Mouse (Mus musculus) liver, postnatal 0 days (tissue): ENCODE data around the gene Errfi1.

Source experiments
- CTCF ChIP-seq: sonication (generic); IDR thresholded peaks from 2 replicates; pipeline ENCODE4 v1.5.1; 2016; ENCODE audit warnings: antibody characterized with exemption, low read depth
- EP300 ChIP-seq: IDR thresholded peaks from 2 replicates; pipeline ENCODE4 v1.6.1; 2016; ENCODE audit warnings: antibody characterized with exemption, low read depth, mild to moderate bottlenecking

DNA sequence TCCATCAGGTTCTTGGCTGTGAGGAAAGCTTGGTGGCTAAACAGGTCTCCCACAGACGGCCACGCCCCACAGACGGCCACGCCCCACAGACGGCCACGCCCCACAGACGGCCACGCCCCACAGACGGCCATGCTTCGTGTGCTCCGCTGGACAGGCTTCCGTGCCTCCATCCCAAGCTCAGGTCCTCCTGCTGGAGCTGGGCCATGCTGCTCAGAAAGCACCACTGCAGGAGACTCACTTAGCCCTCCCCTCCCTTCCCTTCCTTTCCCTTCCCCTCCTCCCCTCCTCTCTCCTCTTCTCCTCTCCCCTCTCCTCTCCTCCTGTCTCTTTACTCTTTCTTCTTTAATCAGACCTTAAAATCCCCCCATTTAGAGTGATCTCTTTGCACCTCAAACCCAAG, 16.8 kb upstream of the Errfi1 start:
- TF ChIP-seq EP300 (no peak), CTCF (no peak)
